Mouse (Mus musculus): ENCODE data around the gene Naxe. TPM values are rescaled to one million over a fixed set of nuclear protein-coding genes. Genes with fewer than 3 reads are reported as not detected.
A peak's percentile ranks its signal among the peaks of the same experiment; 100 is the strongest.

The Naxe gene
- total and polyA plus RNA-seq, 3 experiments: 114 to 182 (median 165) TPM

GRCm38 (mm10) chr3:88082224-88082618 is 23.9 kb upstream of the Naxe start:
- peaks cover 0 to 4% of the 10 kb centered on the region in 2 experiments; a peak in 2 of 4 replicates for H3K36me3 ChIP-seq (ENCODE audit: control insufficient read depth in 1 of 2, insufficient read depth in 2 of 2, low read length in 2 of 2)
- peaks cover 13% of the 10 kb centered on the region for H3K79me2 ChIP-seq (ENCODE audit: control insufficient read depth, insufficient read depth, low read length, poor library complexity)
- H3K4me1 ChIP-seq (ENCODE audit: control insufficient read depth in 1 of 2, insufficient read depth in 2 of 2, low read length in 2 of 2): peaks cover 3 to 10% of the 10 kb centered on the region in 2 experiments
- peak; percentile 55 for DNase-seq (ENCODE audit: low read depth, low spot score)
- H3K4me3 ChIP-seq (ENCODE audit: control insufficient read depth in 1 of 2, insufficient read depth in 1 of 2, low read depth in 2 of 2, low read length in 2 of 2): peak overlapping the region; percentile 69 to 75
- no peak overlapping the region for H3K27ac ChIP-seq (ENCODE audit: control insufficient read depth, low read depth, low read length)
- peaks cover 10% of the 10 kb centered on the region in 2 experiments for H3K27me3 ChIP-seq (ENCODE audit: control insufficient read depth in 1 of 2, insufficient read depth in 2 of 2, low read length in 2 of 2)
- 0 out of 2 replicates have a peak, but pooled peaks have one; percentile 1 for TF ChIP-seq USF1 (IDR thresholded peaks at IDR 0.05; ENCODE audit: low read depth, low read length)
- no peak for TF ChIP-seq RCOR1 (IDR thresholded peaks at IDR 0.05; ENCODE audit: low read depth, low read length)
- TF ChIP-seq TBP (IDR thresholded peaks at IDR 0.05; ENCODE audit: low read depth, low read length): peak; percentile 1; the same call in 1 of the 2 replicates
- no peak for TF ChIP-seq GATA1 (IDR thresholded peaks at IDR 0.05; ENCODE audit: low read depth, low read length)
- TF ChIP-seq GABPA (IDR thresholded peaks at IDR 0.05; ENCODE audit: low read depth, low read length): no peak
- no peak for TF ChIP-seq CHD1 (IDR thresholded peaks at IDR 0.05; ENCODE audit: low read depth, low read length)
- no peaks in the 10 kb centered on the region for H3K9me3 ChIP-seq (replicated peaks; ENCODE audit: insufficient read depth, low read length)
- H3K9ac ChIP-seq (ENCODE audit: control insufficient read depth, low read depth, low read length, poor library complexity, severe bottlenecking): peak overlapping the region; percentile 68

GRCm38 (mm10) chr3:88081345-88082223 is 23.3 kb upstream of the Naxe start, which contains the start of gene Iqgap3:
TSS of gene Iqgap3 (plus strand) at chr3:88081971.
- Histone ChIP-seq H3K27me3 (ENCODE audit: control insufficient read depth in 1 of 2, insufficient read depth in 2 of 2, low read length in 2 of 2) (peaks cover 12 to 13% of the 10 kb centered on the region in 2 experiments), H3K9ac (ENCODE audit: control insufficient read depth, low read depth, low read length, poor library complexity, severe bottlenecking) (peak within 1 kb of the TSS; percentile 68), H3K9me3 (replicated peaks; ENCODE audit: insufficient read depth, low read length) (no peaks in the 10 kb centered on the region), H3K27ac (ENCODE audit: control insufficient read depth, low read depth, low read length) (peak within 1 kb of the TSS; percentile 48), H3K4me3 (ENCODE audit: control insufficient read depth in 1 of 2, insufficient read depth in 1 of 2, low read depth in 2 of 2, low read length in 2 of 2) (peak within 1 kb of the TSS; percentile 69 to 75), H3K79me2 (ENCODE audit: control insufficient read depth, insufficient read depth, low read length, poor library complexity) (peaks cover 13% of the 10 kb centered on the region), H3K36me3 (ENCODE audit: control insufficient read depth in 1 of 2, insufficient read depth in 2 of 2, low read length in 2 of 2) (peaks cover 0 to 4% of the 10 kb centered on the region in 2 experiments; a peak in 2 of 4 replicates), H3K4me1 (ENCODE audit: control insufficient read depth in 1 of 2, insufficient read depth in 2 of 2, low read length in 2 of 2) (peaks cover 3 to 10% of the 10 kb centered on the region in 2 experiments)
- peak; percentile 95 for DNase-seq (ENCODE audit: low read depth, low spot score)
- TF ChIP-seq NELFE (IDR thresholded peaks at IDR 0.05; ENCODE audit: low read depth, low read length) (peak; percentile 73), GABPA (IDR thresholded peaks at IDR 0.05; ENCODE audit: low read depth, low read length) (no peak), TAL1 (IDR thresholded peaks at IDR 0.05; ENCODE audit: low read length) (no peak), SMC3 (IDR thresholded peaks at IDR 0.05; ENCODE audit: low read depth, low read length) (no peak), POLR2AphosphoS5 (IDR thresholded peaks at IDR 0.05; ENCODE audit: borderline replicate concordance, low read depth, low read length) (no peak), TCF12 (IDR thresholded peaks at IDR 0.05; ENCODE audit: low read depth, low read length) (no peak), MAX (IDR thresholded peaks at IDR 0.05; ENCODE audit: low read length) (peak; percentile 73), ELF1 (IDR thresholded peaks at IDR 0.05; ENCODE audit: low read depth, low read length) (peak; percentile 94), USF2 (IDR thresholded peaks at IDR 0.05; ENCODE audit: borderline replicate concordance in 1 of 2, insufficient read depth in 1 of 2, low read depth in 1 of 2, low read length in 2 of 2) (no peak), CHD2 (IDR thresholded peaks at IDR 0.05; ENCODE audit: low read length) (peak; percentile 53), KAT2A (conservative IDR thresholded peaks at IDR 0.05; ENCODE audit: low read depth, low read length) (peak; percentile 93), POLR2AphosphoS2 (IDR thresholded peaks at IDR 0.05; ENCODE audit: low read length) (peak; percentile 73), MYC (IDR thresholded peaks at IDR 0.05; ENCODE audit: low read depth, low read length) (peak; percentile 79), JUND (IDR thresholded peaks at IDR 0.05; ENCODE audit: low read depth, low read length) (no peak), ZC3H11A (IDR thresholded peaks at IDR 0.05; ENCODE audit: low read depth, low read length) (no peak), CHD1 (IDR thresholded peaks at IDR 0.05; ENCODE audit: low read depth, low read length) (0 out of 2 replicates have a peak, but pooled peaks have one; percentile 46), ETS1 (IDR thresholded peaks at IDR 0.05; ENCODE audit: low read depth, low read length) (0 out of 2 replicates have a peak, but pooled peaks have one; percentile 32), SIN3A (IDR thresholded peaks at IDR 0.05; ENCODE audit: low read length) (peak; percentile 99), MAZ (IDR thresholded peaks at IDR 0.05; ENCODE audit: low read depth, low read length) (peak; percentile 84), BHLHE40 (IDR thresholded peaks at IDR 0.05; ENCODE audit: borderline replicate concordance, low read depth, low read length) (no peak), MAFK (IDR thresholded peaks at IDR 0.05; ENCODE audit: borderline replicate concordance, low read depth, low read length) (no peak), GATA1 (IDR thresholded peaks at IDR 0.05; ENCODE audit: low read depth, low read length) (no peak), MYB (IDR thresholded peaks at IDR 0.05; ENCODE audit: low read depth, low read length) (no peak), NRF1 (IDR thresholded peaks at IDR 0.05; ENCODE audit: insufficient read depth, low read depth, low read length, poor library complexity, severe bottlenecking) (0 out of 2 replicates have a peak, but pooled peaks have one; percentile 12), POLR2A (IDR thresholded peaks at IDR 0.05; ENCODE audit: control insufficient read depth in 1 of 2, insufficient read depth in 1 of 2, low read depth in 1 of 2, low read length in 2 of 2, poor library complexity in 1 of 2) (peak in 1 of 2 experiments; percentile 85; a peak in 3 of 4 replicates), TBP (IDR thresholded peaks at IDR 0.05; ENCODE audit: low read depth, low read length) (peak; percentile 65), E2F4 (IDR thresholded peaks at IDR 0.05; ENCODE audit: borderline replicate concordance, low read depth, low read length) (peak; percentile 99)

Data from MEL (cell line).